Mouse (Mus musculus) myocyte (in vitro differentiated cells): ENCODE measurements at regions not wholly inside any gene's neighbourhood (a gene's known extent, or its start where the extent isn't known, plus 50 kb on each side); places are given as distances from the start of the nearest gene placed in this dataset.

ENCODE experiments used
- H3K27me3 ChIP-seq: one replicate; pipeline ENCODE4 v1.6.1; 2011; ENCODE audit not compliant: control insufficient read depth, insufficient read depth, insufficient read length
- H3K36me3 ChIP-seq: one replicate; pipeline ENCODE4 v1.6.1; 2011; ENCODE audit not compliant: control insufficient read depth, insufficient read depth
- H3K4me2 ChIP-seq: one replicate; pipeline ENCODE4 v1.6.1; 2011; ENCODE audit warnings: low read depth, control low read depth
- H3K4me3 ChIP-seq: one replicate; pipeline ENCODE4 v1.5.1; 2011; ENCODE audit warnings: mild to moderate bottlenecking, control low read depth, moderate library complexity
- H3K79me2 ChIP-seq: one replicate; pipeline ENCODE4 v1.6.1; 2011; ENCODE audit not compliant: control insufficient read depth, insufficient read depth
- H3ac ChIP-seq: one replicate; pipeline ENCODE4 v1.6.1; 2011; ENCODE audit not compliant: control insufficient read depth, insufficient read length
- CEBPB ChIP-seq: IDR thresholded peaks from 2 replicates; pipeline ENCODE4 v1.6.1; 2011; ENCODE audit warnings: mild to moderate bottlenecking, moderate library complexity; ENCODE audit not compliant: poor library complexity, insufficient read depth, severe bottlenecking
- E2F4 ChIP-seq: IDR thresholded peaks from one replicate; pipeline ENCODE4 v1.6.1; 2011; ENCODE audit warnings: mild to moderate bottlenecking, control low read depth, moderate library complexity; ENCODE audit not compliant: insufficient read depth
- MAX ChIP-seq: IDR thresholded peaks from one replicate; pipeline ENCODE4 v1.6.1; 2011; ENCODE audit warnings: low read depth, mild to moderate bottlenecking, control low read depth
- MYOD1 ChIP-seq, 3 experiments: IDR thresholded peaks; one replicate each; pipeline ENCODE4 v1.6.1; 2011; ENCODE audit warnings: control low read depth in 2 of 3, low read depth in 2 of 3, mild to moderate bottlenecking in 2 of 3, moderate library complexity in 1 of 3; ENCODE audit not compliant: insufficient read length in 2 of 3, control insufficient read depth in 1 of 3
- MYOG ChIP-seq, 3 experiments: IDR thresholded peaks; one replicate each; pipeline ENCODE4 v1.6.1; 2011; ENCODE audit warnings: control low read depth in 2 of 3, low read depth in 2 of 3, mild to moderate bottlenecking in 2 of 3; ENCODE audit not compliant: insufficient read length in 2 of 3, control insufficient read depth in 1 of 3, insufficient read depth in 1 of 3
- POLR2A ChIP-seq: IDR thresholded peaks from one replicate; pipeline ENCODE4 v1.6.1; 2011; ENCODE audit warnings: low read depth, mild to moderate bottlenecking, control low read depth, moderate library complexity; ENCODE audit not compliant: insufficient read length
- POLR2AphosphoS2 ChIP-seq: IDR thresholded peaks from one replicate; pipeline ENCODE4 v1.6.1; 2011; ENCODE audit warnings: low read depth, control low read depth; ENCODE audit not compliant: insufficient read length
- REST ChIP-seq: IDR thresholded peaks from one replicate; pipeline ENCODE4 v1.6.1; 2011; ENCODE audit warnings: mild to moderate bottlenecking, control low read depth, moderate library complexity; ENCODE audit not compliant: insufficient read depth, insufficient read length
- SRF ChIP-seq: IDR thresholded peaks from one replicate; pipeline ENCODE4 v1.6.1; 2011; ENCODE audit warnings: low read depth; ENCODE audit not compliant: control insufficient read depth, insufficient read length
- TCF12 ChIP-seq: IDR thresholded peaks from one replicate; pipeline ENCODE4 v1.6.1; 2011; ENCODE audit warnings: mild to moderate bottlenecking, control low read depth; ENCODE audit not compliant: poor library complexity, insufficient read depth, severe bottlenecking
- TCF3 ChIP-seq: IDR thresholded peaks from one replicate; pipeline ENCODE4 v1.6.1; 2011; ENCODE audit warnings: low read depth, control low read depth; ENCODE audit not compliant: insufficient read length
- USF1 ChIP-seq: IDR thresholded peaks from one replicate; pipeline ENCODE4 v1.6.1; 2011; ENCODE audit warnings: low read depth, mild to moderate bottlenecking, control low read depth, moderate library complexity

DNA sequence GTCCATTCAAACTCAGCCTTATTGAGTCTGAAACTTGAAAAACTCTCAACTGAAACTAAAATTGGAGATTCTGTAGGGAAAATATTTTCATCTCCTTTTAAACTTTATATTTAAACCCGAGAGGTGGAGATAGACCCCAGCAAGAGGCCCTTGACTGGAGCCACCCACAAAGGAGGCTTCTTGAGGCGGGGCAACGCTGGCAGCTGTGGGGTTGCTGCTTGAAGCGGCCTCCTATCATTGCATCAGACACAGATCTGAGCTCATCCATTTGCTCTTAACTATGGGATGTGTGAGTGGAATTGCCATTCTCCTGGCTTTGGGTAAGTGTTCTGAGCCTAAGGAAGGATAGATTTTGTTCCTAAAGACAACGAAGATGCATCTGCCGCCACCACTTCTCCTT, 378.2 kb downstream of the Dad1 start:
- Histone ChIP-seq H3K79me2 (no peaks in the 10 kb centered on the region), H3K4me3 (no peak overlapping the region), H3K27me3 (peaks cover 5% of the 10 kb centered on the region), H3K36me3 (no peaks in the 10 kb centered on the region), H3K4me2 (no peak overlapping the region), H3ac (no peak overlapping the region)
- no peak for TF ChIP-seq MAX

DNA sequence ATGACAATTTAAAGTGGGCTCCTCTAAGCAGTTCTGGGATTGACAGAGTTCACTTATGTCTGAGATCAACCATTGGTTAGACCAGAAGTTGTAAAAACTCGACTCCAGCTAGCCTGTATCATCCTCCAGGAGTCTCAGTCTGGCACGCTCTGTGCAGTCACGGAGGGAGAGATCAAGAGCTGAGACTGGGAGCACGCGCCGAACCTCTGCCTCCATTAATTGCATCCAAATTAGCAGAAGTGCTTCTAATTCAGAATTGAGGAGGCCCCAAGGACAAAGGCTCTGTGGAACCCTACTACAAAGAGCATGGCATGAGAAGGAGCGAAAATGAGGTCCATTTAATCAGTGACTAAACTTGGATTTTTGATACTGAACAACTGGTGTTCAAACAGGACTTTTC, 406.9 kb downstream of the Dad1 start:
- H3K79me2 ChIP-seq, result no peaks in the 10 kb centered on the region
- H3K36me3 ChIP-seq, result no peaks in the 10 kb centered on the region
- H3K4me2 ChIP-seq, result no peak overlapping the region
- no peak overlapping the region for H3K4me3 ChIP-seq
- no peak for TF ChIP-seq TCF3
- no peak for TF ChIP-seq SRF
- no peak for TF ChIP-seq MAX
- no peak overlapping the region for H3ac ChIP-seq
- no peaks in the 10 kb centered on the region for H3K27me3 ChIP-seq

DNA sequence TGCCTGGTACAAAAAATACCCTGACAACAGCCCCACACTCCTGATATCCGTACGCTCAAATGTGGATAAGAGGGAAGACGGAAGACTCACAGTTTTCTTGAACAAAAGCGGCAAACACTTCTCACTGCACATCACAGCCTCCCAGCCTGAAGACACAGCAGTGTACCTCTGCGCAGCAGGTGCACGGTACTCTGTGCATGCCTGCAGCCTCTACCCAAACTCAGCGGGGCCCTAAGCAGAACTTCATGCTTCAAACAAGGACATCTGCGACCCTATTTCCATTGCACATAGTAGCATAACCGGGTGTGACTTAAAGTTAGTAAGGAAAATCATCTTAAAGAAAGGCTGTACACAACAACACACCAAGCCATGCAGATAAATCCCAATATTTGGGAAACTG, 408.3 kb downstream of the Dad1 start:
- Histone ChIP-seq H3K4me2 (no peak overlapping the region), H3ac (no peak overlapping the region), H3K27me3 (no peaks in the 10 kb centered on the region), H3K4me3 (no peak overlapping the region), H3K79me2 (no peaks in the 10 kb centered on the region), H3K36me3 (no peaks in the 10 kb centered on the region)
- TF ChIP-seq USF1, result no peak
- TF ChIP-seq TCF3, result no peak
- no peak for TF ChIP-seq CEBPB
- TF ChIP-seq REST, result no peak
- TF ChIP-seq SRF, result no peak
- no peak for TF ChIP-seq MAX
- no peak for TF ChIP-seq POLR2AphosphoS2
- TF ChIP-seq POLR2A, result no peak
- no peak for TF ChIP-seq MYOD1 (IDR thresholded peaks at IDR 0.05; ENCODE audit: control insufficient read depth in 1 of 3, insufficient read length in 2 of 3, low read depth in 2 of 3)
- TF ChIP-seq MYOG (IDR thresholded peaks at IDR 0.05; ENCODE audit: control insufficient read depth in 1 of 3, insufficient read depth in 1 of 3, insufficient read length in 2 of 3, low read depth in 2 of 3), result no peak
- TF ChIP-seq TCF12, result no peak

DNA sequence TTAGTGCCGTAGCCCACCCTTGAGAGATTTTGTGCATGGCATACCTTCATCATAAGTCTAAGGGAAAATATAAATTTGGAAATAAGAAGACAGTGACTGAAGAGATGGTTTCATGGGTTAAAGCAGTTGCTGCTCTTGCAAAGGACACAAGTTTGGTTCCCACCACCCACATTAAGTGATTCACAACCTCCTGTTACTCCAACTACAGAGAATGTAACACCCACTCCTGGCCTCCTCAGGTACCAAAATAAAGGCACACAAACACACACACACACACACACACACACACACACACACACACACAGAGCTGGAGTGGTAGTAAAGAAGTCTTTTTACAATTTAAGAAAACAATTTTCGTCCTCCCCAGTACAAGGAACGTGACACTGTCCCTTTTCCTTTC, 421.4 kb downstream of the Dad1 start:
- Histone ChIP-seq H3K79me2 (no peaks in the 10 kb centered on the region), H3K4me2 (no peak overlapping the region), H3ac (no peak overlapping the region), H3K36me3 (no peaks in the 10 kb centered on the region), H3K27me3 (no peaks in the 10 kb centered on the region), H3K4me3 (no peak overlapping the region)
- no peak for TF ChIP-seq POLR2A
- no peak for TF ChIP-seq USF1
- no peak for TF ChIP-seq MYOD1 (IDR thresholded peaks at IDR 0.05; ENCODE audit: control insufficient read depth in 1 of 3, insufficient read length in 2 of 3, low read depth in 2 of 3)
- no peak for TF ChIP-seq SRF
- no peak for TF ChIP-seq TCF3
- TF ChIP-seq MYOG (IDR thresholded peaks at IDR 0.05; ENCODE audit: control insufficient read depth in 1 of 3, insufficient read depth in 1 of 3, insufficient read length in 2 of 3, low read depth in 2 of 3), result no peak
- TF ChIP-seq TCF12, result no peak
- TF ChIP-seq CEBPB, result no peak
- no peak for TF ChIP-seq MAX
- TF ChIP-seq REST, result no peak
- TF ChIP-seq E2F4, result no peak

DNA sequence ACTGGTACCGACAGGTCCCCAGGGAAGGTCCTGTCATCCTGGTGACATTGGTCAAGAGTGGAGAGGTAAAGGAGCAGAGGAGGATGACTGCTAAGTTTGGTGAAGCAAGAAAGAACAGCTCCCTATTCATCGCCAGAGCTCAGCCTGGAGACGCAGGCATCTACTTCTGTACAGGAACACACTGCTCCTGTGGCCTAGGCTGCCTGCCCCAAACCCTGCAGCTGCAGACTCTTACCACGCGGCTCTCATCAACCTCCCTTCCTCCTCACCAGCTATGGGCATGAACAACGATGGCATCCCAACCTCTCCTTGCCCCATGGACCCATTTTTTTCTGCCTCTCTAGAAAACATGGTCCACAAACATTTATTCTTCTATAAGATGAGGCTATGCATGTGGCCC, 422.3 kb downstream of the Dad1 start:
- no peak overlapping the region for H3K4me3 ChIP-seq
- H3K36me3 ChIP-seq, result no peaks in the 10 kb centered on the region
- no peak for TF ChIP-seq REST
- no peak for TF ChIP-seq MYOG (IDR thresholded peaks at IDR 0.05; ENCODE audit: control insufficient read depth in 1 of 3, insufficient read depth in 1 of 3, insufficient read length in 2 of 3, low read depth in 2 of 3)
- no peak for TF ChIP-seq POLR2AphosphoS2
- no peak for TF ChIP-seq POLR2A
- TF ChIP-seq MAX, result no peak
- TF ChIP-seq TCF3, result no peak
- no peak for TF ChIP-seq E2F4
- TF ChIP-seq USF1, result no peak
- TF ChIP-seq MYOD1 (IDR thresholded peaks at IDR 0.05; ENCODE audit: control insufficient read depth in 1 of 3, insufficient read length in 2 of 3, low read depth in 2 of 3), result no peak
- no peak for TF ChIP-seq TCF12
- TF ChIP-seq CEBPB, result no peak
- TF ChIP-seq SRF, result no peak
- H3K79me2 ChIP-seq, result no peaks in the 10 kb centered on the region
- no peak overlapping the region for H3K4me2 ChIP-seq
- no peak overlapping the region for H3ac ChIP-seq
- H3K27me3 ChIP-seq, result no peaks in the 10 kb centered on the region
